Mouse (Mus musculus) left cerebral cortex, adult 11 months (tissue): ENCODE results near the gene Fbxo36.

Source experiments
- DNase-seq: peaks from one replicate; pipeline ENCODE4 v3.0.0; 2022; ENCODE audit warnings: low spot score

The Fbxo36 gene

GRCm38 (mm10) chr1:84947390-84947789 is 107.7 kb downstream of the Fbxo36 start:
- no peak for DNase-seq
